Mouse (Mus musculus): ENCODE data around the gene Tecta.

- no peak for TF ChIP-seq CTCF (IDR thresholded peaks at IDR 0.05; ENCODE audit: control insufficient read depth, insufficient read depth, insufficient read length)
- TF ChIP-seq MAX (IDR thresholded peaks at IDR 0.05): no peak
- no peak for TF ChIP-seq MYOD1 (IDR thresholded peaks at IDR 0.05; ENCODE audit: control insufficient read depth, insufficient read length, low read depth)
- no peak for TF ChIP-seq USF1 (IDR thresholded peaks at IDR 0.05; ENCODE audit: low read depth)
- no peak for TF ChIP-seq FOSL1 (IDR thresholded peaks at IDR 0.05; ENCODE audit: insufficient read depth, low read length, poor library complexity, severe bottlenecking)
- no peak for TF ChIP-seq CEBPB (IDR thresholded peaks at IDR 0.05; ENCODE audit: low read depth)
Observed at GRCm38 (mm10) chr9:42326688-42327440, 72.9 kb downstream of the Tecta start.
